Mouse (Mus musculus) liver, adult 2 months (tissue): ENCODE data around the gene Tnfsf12. TPM values are rescaled to one million over a fixed set of nuclear protein-coding genes. Genes with fewer than 3 reads are reported as not detected.

ENCODE experiments used
- DNase-seq: peaks from one replicate; pipeline ENCODE4 v3.0.0-alpha.2; 2011; ENCODE audit warnings: low read depth, low spot score; ENCODE audit errors: extremely low read depth
- H3K27ac ChIP-seq: fragments of 200-500 bp; replicated peaks from 2 replicates; pipeline ENCODE4 v1.5.1; 2012; ENCODE audit warnings: low read depth, mild to moderate bottlenecking, control low read depth, inconsistent platforms, low read length; ENCODE audit not compliant: insufficient read depth
- H3K27me3 ChIP-seq: fragments of 200-500 bp; 2 replicates; pipeline ENCODE4 v1.6.1; 2012; ENCODE audit warnings: mild to moderate bottlenecking, moderate library complexity, low read length, inconsistent platforms; ENCODE audit not compliant: control insufficient read depth, insufficient read depth
- H3K36me3 ChIP-seq: fragments of 200-500 bp; 2 replicates; pipeline ENCODE4 v1.6.1; 2012; ENCODE audit warnings: low read length, inconsistent platforms; ENCODE audit not compliant: control insufficient read depth, insufficient read depth
- H3K4me1 ChIP-seq: fragments of 200-500 bp; 2 replicates; pipeline ENCODE4 v1.6.1; 2011; ENCODE audit warnings: low read length; ENCODE audit not compliant: control insufficient read depth, insufficient read depth
- H3K4me3 ChIP-seq: fragments of 200-500 bp; 2 replicates; pipeline ENCODE4 v1.5.1; 2011; ENCODE audit warnings: low read depth, mild to moderate bottlenecking, control low read depth, low read length, moderate library complexity; ENCODE audit not compliant: insufficient read depth
- H3K79me2 ChIP-seq: fragments of 200-500 bp; 2 replicates; pipeline ENCODE4 v1.6.1; 2012; ENCODE audit warnings: inconsistent platforms, mild to moderate bottlenecking, low read length, moderate library complexity; ENCODE audit not compliant: control insufficient read depth, insufficient read depth
- H3K9ac ChIP-seq: fragments of 200-500 bp; 2 replicates; pipeline ENCODE4 v1.6.1; 2012; ENCODE audit warnings: low read depth, mild to moderate bottlenecking, control low read depth, inconsistent platforms, low read length
- CTCF ChIP-seq: fragments of 200-500 bp; IDR thresholded peaks from 2 replicates; pipeline ENCODE4 v1.5.1; 2011; ENCODE audit warnings: low read depth, low read length, control low read depth
- POLR2A ChIP-seq: fragments of 200-500 bp; IDR thresholded peaks from 2 replicates; pipeline ENCODE4 v1.6.1; 2011; ENCODE audit warnings: low read length, control low read depth; ENCODE audit not compliant: insufficient read depth; ENCODE audit errors: extremely low read depth
- WGBS: fragments of 180-500 bp; shearing (Covaris S2); methylation state at CpG from one replicate; pipeline ENCODE4 v1.1.7; 2018; 5-methylcytosine and 5-hydroxymethylcytosine counted together
- polyA plus RNA-seq: library from polyadenylated mRNA; depleted of rRNA; stranded (reverse); fragments of >200 nt; gene quantifications from 2 replicates; pipeline ENCODE4 v1.2.3, GENCODE M21; 2012
- total RNA-seq: library from RNA; depleted of rRNA; stranded (reverse); fragments of >200 nt; gene quantifications from 2 replicates; pipeline ENCODE4 v1.2.3, GENCODE M21; 2014

Tnfsf12 gene
- total and polyA plus RNA-seq, 2 experiments = 2.6 to 18.0 TPM

DNA sequence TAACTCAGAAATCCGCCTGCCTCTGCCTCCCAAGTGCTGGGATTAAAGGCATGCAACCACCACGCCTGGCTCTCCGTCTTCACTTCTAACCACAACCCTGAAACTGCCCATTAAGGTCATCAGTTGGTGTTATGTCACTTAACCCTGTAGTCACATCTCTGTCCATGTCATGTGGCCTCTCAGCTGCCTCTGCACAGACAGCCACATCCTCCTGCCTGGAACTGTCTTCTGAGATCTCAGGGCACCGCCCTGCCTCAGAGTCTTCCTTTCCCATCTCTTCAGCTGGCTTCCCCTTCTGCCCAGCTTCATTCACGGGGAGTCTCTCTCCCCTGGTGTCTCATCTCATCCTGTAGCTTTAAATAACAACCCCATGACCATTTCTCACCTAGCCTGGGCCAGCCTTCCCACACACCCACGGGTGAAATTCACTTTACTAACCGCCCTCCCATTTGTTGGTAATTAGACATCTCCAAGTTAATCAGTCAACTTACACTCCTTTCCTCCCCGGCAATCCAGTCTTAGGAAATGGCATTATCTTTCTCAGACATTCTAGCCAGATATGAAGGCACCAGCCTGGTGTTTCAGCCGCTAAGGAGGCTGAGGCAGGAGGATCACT, 3.3 kb downstream of the Tnfsf12 start:
- H3K36me3 ChIP-seq = no peaks in the 10 kb centered on the region
- H3K27me3 ChIP-seq = no peaks in the 10 kb centered on the region
- H3K27ac ChIP-seq = peak overlapping the region; percentile 27; the same call in 1 of the 2 replicates
- no peak overlapping the region for H3K4me3 ChIP-seq
- no peak overlapping the region for H3K9ac ChIP-seq
- WGBS = 66% methylated on average over 9 of the region's 9 CpGs
- no peaks in the 10 kb centered on the region for H3K79me2 ChIP-seq
- DNase-seq = no peak
- no peak for TF ChIP-seq POLR2A
- TF ChIP-seq CTCF = no peak
- peaks cover 7% of the 10 kb centered on the region; the same call in 1 of the 2 replicates for H3K4me1 ChIP-seq

DNA sequence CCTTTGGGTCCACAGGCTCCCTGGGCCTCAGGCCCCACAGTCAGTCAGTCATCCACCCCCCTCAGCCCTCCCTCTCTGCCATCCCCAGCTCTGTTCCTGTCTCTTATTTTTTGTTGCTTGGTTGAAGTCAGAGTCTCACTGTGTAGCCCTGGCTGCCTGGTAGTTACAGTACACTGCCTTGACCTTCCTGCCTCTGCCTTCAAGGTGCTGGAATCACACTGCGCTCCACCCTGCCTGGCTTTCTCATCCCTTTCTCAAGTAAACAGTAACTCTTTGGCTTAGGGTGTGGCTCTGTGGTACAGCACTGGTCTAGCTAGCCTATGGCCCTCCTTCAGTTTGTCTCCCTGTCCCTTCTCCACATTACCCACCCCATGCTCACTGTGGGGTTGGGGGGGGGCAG, 5.8 kb downstream of the Tnfsf12 start:
- Histone ChIP-seq H3K4me1 (peaks cover 16% of the 10 kb centered on the region), H3K9ac (no peak overlapping the region), H3K4me3 (no peak overlapping the region), H3K27me3 (no peaks in the 10 kb centered on the region), H3K79me2 (no peaks in the 10 kb centered on the region), H3K36me3 (no peaks in the 10 kb centered on the region), H3K27ac (no peak overlapping the region)
- 93% methylated on average over 1 of the region's 1 CpGs for WGBS
- no peak for DNase-seq
- TF ChIP-seq POLR2A (no peak), CTCF (no peak)

DNA sequence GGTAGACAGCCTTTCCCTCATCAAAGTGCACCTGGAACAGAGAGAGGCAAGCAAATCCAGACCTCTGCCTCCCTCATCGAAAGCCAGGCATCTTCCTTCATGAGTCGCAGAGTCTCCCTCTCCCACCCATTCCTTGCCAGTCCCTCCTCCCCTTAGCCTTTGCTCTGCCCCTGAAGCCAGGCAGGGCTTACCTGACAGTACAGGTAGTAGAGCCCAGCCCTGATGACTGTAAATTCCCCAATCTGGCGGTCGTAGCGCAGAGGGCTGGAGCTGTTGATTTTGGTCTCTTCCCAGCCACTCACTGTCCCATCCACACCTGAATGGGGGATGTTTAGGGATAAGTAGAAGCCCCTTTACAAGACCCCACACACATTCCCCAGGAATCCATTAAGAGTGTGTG, 8.6 kb downstream of the Tnfsf12 start:
- Histone ChIP-seq H3K36me3 (no peaks in the 10 kb centered on the region), H3K4me1 (peaks cover 9% of the 10 kb centered on the region), H3K9ac (no peak overlapping the region), H3K27me3 (no peaks in the 10 kb centered on the region), H3K79me2 (no peaks in the 10 kb centered on the region), H3K4me3 (no peak overlapping the region), H3K27ac (no peak overlapping the region)
- 72% methylated on average over 5 of the region's 5 CpGs for WGBS
- TF ChIP-seq POLR2A (no peak), CTCF (no peak)
- DNase-seq = no peak

GRCm38 (mm10) chr11:69686377-69686776, 9.3 kb downstream of the Tnfsf12 start:
- Histone ChIP-seq H3K4me1 (peaks cover 9% of the 10 kb centered on the region), H3K27ac (peak overlapping the region; percentile 44; the same call in 1 of the 2 replicates), H3K36me3 (no peaks in the 10 kb centered on the region), H3K79me2 (peaks cover 3% of the 10 kb centered on the region; the same call in 1 of the 2 replicates), H3K4me3 (no peak overlapping the region), H3K9ac (no peak overlapping the region), H3K27me3 (no peaks in the 10 kb centered on the region)
- WGBS = 7% methylated on average over 4 of the region's 4 CpGs
- DNase-seq = peak; percentile 35
- no peak for TF ChIP-seq POLR2A

DNA sequence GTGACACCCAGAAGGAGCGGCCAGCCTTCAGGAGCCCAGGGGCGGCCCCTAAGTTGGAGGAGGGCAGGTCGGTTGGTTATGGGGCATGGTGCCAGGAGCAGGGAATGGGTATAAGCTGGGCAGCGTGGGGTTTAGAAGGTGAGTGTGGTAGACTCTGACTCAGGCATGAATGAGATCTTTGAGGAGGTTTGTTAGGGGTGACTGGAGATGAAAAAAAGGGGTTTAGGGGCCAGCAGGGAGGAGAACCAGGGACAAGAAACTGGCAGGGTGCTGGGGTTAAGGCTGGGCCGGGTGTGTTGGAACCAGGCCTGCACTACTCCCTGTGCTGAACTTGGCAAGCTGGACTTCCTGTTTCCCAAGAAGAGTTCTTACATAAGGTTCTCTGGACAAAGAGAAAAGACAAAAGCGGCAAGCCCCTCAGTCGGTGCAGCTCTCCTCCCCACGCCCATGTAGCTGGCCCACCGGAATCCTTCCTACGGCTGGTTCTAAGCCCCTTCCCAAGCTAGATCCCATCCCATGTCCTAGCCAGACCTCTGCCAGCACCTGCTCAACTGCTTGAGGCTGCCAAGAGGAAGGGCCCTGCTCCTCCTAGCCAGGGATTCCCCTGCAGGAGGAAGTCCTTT, 10.0 kb downstream of the Tnfsf12 start, which contains the start of gene Tnfsf13:
TSS of gene Tnfsf13 (minus strand) at position 259 of the 623 bp plus-strand sequence.
- Histone ChIP-seq H3K27me3 (no peaks in the 10 kb centered on the region), H3K36me3 (no peaks in the 10 kb centered on the region), H3K79me2 (peaks cover 8% of the 10 kb centered on the region; the same call in 1 of the 2 replicates), H3K4me3 (peak within 1 kb of the TSS; percentile 26), H3K9ac (peak within 1 kb of the TSS; percentile 54), H3K4me1 (peaks cover 11% of the 10 kb centered on the region), H3K27ac (peak within 1 kb of the TSS; percentile 80)
- peak; percentile 91 for DNase-seq
- TF ChIP-seq POLR2A (no peak), CTCF (no peak)
- 1% methylated on average over 10 of the region's 10 CpGs for WGBS

GRCm38 (mm10) chr11:69684936-69685335, 10.7 kb downstream of the Tnfsf12 start:
- H3K9ac ChIP-seq = peak overlapping the region; percentile 38
- peaks cover 11% of the 10 kb centered on the region for H3K4me1 ChIP-seq
- WGBS = 95% methylated on average over 6 of the region's 6 CpGs
- no peaks in the 10 kb centered on the region for H3K27me3 ChIP-seq
- no peak for TF ChIP-seq POLR2A
- TF ChIP-seq CTCF = no peak
- peak overlapping the region; percentile 80 for H3K27ac ChIP-seq
- H3K79me2 ChIP-seq = peaks cover 11% of the 10 kb centered on the region; the same call in 1 of the 2 replicates
- DNase-seq = no peak
- no peak overlapping the region for H3K4me3 ChIP-seq
- H3K36me3 ChIP-seq = no peaks in the 10 kb centered on the region
